Mouse (Mus musculus): ENCODE measurements around the gene Olfr589. TPM values are rescaled to one million over a fixed set of nuclear protein-coding genes. Genes with fewer than 3 reads are reported as not detected.

The Olfr589 gene
- polyA plus RNA-seq, 1 experiment from 2014 or later = not detected

Other genes with a start within 250 kb of the Olfr589 start
- gene Olfr571, start 238.8 kb downstream of the Olfr589 start, polyA plus RNA-seq (2014; fragmentation: Nextera tagmentation; extraction: Ambion mirVana) = not detected in 2 replicates
- not detected in 2 replicates for gene Olfr572, start 231.9 kb downstream of the Olfr589 start, polyA plus RNA-seq (2014; fragmentation: Nextera tagmentation; extraction: Ambion mirVana)
- gene Olfr573-ps1, start 213.8 kb downstream of the Olfr589 start, polyA plus RNA-seq (2014; fragmentation: Nextera tagmentation; extraction: Ambion mirVana) = not detected in 2 replicates
- gene Olfr574, start 207.9 kb downstream of the Olfr589 start, polyA plus RNA-seq (2014; fragmentation: Nextera tagmentation; extraction: Ambion mirVana) = not detected in 2 replicates
- not detected in 2 replicates for gene Olfr575, start 197.6 kb downstream of the Olfr589 start, polyA plus RNA-seq (2014; fragmentation: Nextera tagmentation; extraction: Ambion mirVana)
- not detected in 2 replicates for gene Olfr576, start 193.7 kb downstream of the Olfr589 start, polyA plus RNA-seq (2014; fragmentation: Nextera tagmentation; extraction: Ambion mirVana)
- not detected in 2 replicates for gene Olfr577, start 180.4 kb downstream of the Olfr589 start, polyA plus RNA-seq (2014; fragmentation: Nextera tagmentation; extraction: Ambion mirVana)
- gene Olfr578, start 167.0 kb downstream of the Olfr589 start, polyA plus RNA-seq (2014; fragmentation: Nextera tagmentation; extraction: Ambion mirVana) = not detected in 2 replicates
- not detected in 2 replicates for gene Olfr582, start 118.3 kb downstream of the Olfr589 start, polyA plus RNA-seq (2014; fragmentation: Nextera tagmentation; extraction: Ambion mirVana)
- gene Olfr583, start 105.1 kb downstream of the Olfr589 start, polyA plus RNA-seq (2014; fragmentation: Nextera tagmentation; extraction: Ambion mirVana) = not detected in 2 replicates
- gene Olfr584, start 74.5 kb downstream of the Olfr589 start, polyA plus RNA-seq (2014; fragmentation: Nextera tagmentation; extraction: Ambion mirVana) = not detected in 2 replicates
- gene Olfr585, start 58.6 kb downstream of the Olfr589 start, polyA plus RNA-seq (2014; fragmentation: Nextera tagmentation; extraction: Ambion mirVana) = not detected in 2 replicates
- not detected in 2 replicates for gene Olfr586, start 30.7 kb downstream of the Olfr589 start, polyA plus RNA-seq (2014; fragmentation: Nextera tagmentation; extraction: Ambion mirVana)
- not detected in 2 replicates for gene Olfr588-ps1, start 15.5 kb downstream of the Olfr589 start, polyA plus RNA-seq (2014; fragmentation: Nextera tagmentation; extraction: Ambion mirVana)
- not detected in 2 replicates for gene Olfr591, start 22.0 kb upstream of the Olfr589 start, polyA plus RNA-seq (2014; fragmentation: Nextera tagmentation; extraction: Ambion mirVana)
- gene Olfr592, start 28.4 kb upstream of the Olfr589 start, polyA plus RNA-seq (2014; fragmentation: Nextera tagmentation; extraction: Ambion mirVana) = not detected in 2 replicates
- not detected in 2 replicates for gene Olfr593, start 55.5 kb upstream of the Olfr589 start, polyA plus RNA-seq (2014; fragmentation: Nextera tagmentation; extraction: Ambion mirVana)
- gene Olfr594, start 60.6 kb upstream of the Olfr589 start, polyA plus RNA-seq (2014; fragmentation: Nextera tagmentation; extraction: Ambion mirVana) = not detected in 2 replicates
- not detected in 2 replicates for gene Usp17ld, start 96.1 kb upstream of the Olfr589 start, polyA plus RNA-seq (2014; fragmentation: Nextera tagmentation; extraction: Ambion mirVana)
- not detected in 2 replicates for gene Olfr596, start 149.3 kb upstream of the Olfr589 start, polyA plus RNA-seq (2014; fragmentation: Nextera tagmentation; extraction: Ambion mirVana)
- gene Olfr597, start 160.0 kb upstream of the Olfr589 start, polyA plus RNA-seq (2014; fragmentation: Nextera tagmentation; extraction: Ambion mirVana) = not detected in 2 replicates
- gene Olfr598, start 167.2 kb upstream of the Olfr589 start, polyA plus RNA-seq (2014; fragmentation: Nextera tagmentation; extraction: Ambion mirVana) = not detected in 2 replicates
- gene Olfr599, start 179.6 kb upstream of the Olfr589 start, polyA plus RNA-seq (2014; fragmentation: Nextera tagmentation; extraction: Ambion mirVana) = not detected in 2 replicates
- gene Olfr600, start 193.3 kb upstream of the Olfr589 start, polyA plus RNA-seq (2014; fragmentation: Nextera tagmentation; extraction: Ambion mirVana) = not detected in 2 replicates
- not detected in 2 replicates for gene Olfr601, start 206.3 kb upstream of the Olfr589 start, polyA plus RNA-seq (2014; fragmentation: Nextera tagmentation; extraction: Ambion mirVana)
- gene Olfr603, start 229.8 kb upstream of the Olfr589 start, polyA plus RNA-seq (2014; fragmentation: Nextera tagmentation; extraction: Ambion mirVana) = not detected in 2 replicates

All from limb, embryonic 11.5 days (tissue).